Mouse (Mus musculus) liver, embryonic 18 days (tissue): ENCODE data around the gene H2afb1. TPM values are rescaled to one million over a fixed set of nuclear protein-coding genes. Genes with fewer than 3 reads are reported as not detected.

Source experiments
- polyA plus RNA-seq: library from polyadenylated mRNA; depleted of rRNA; stranded (reverse); fragments of >200 nt; gene quantifications from 2 replicates; pipeline ENCODE4 v1.2.3, GENCODE M21; 2012; rRNA removed

H2afb1 gene
- not detected in 2 replicates for polyA plus RNA-seq

GRCm38 (mm10) chrX:117014457-117014856 is at the start of gene H2afb1:
Gene H2afb1, plus strand, starts transcription at chrX:117014757.

